Mouse (Mus musculus): Measurements from ENCODE around the gene Aunip.
A peak's percentile ranks its signal among the peaks of the same experiment; 100 is the strongest.

Gene Aunip

GRCm38 (mm10) chr4:134510845-134511411 is at the start of gene Aunip:
Aunip (plus strand) TSS chr4:134510999.
- peak; percentile 81 for DNase-seq

GRCm38 (mm10) chr4:134461252-134461651 is 49.5 kb upstream of the Aunip start:
- no peak for DNase-seq

- DNase-seq: no peak
Observed at GRCm38 (mm10) chr4:134465789-134466188, 45.0 kb upstream of the Aunip start.

GRCm38 (mm10) chr4:134466381-134467262 is 44.2 kb upstream of the Aunip start:
- DNase-seq: no peak

GRCm38 (mm10) chr4:134467435-134468214 is 43.2 kb upstream of the Aunip start:
- no peak for DNase-seq

GRCm38 (mm10) chr4:134468215-134468575 is 42.6 kb upstream of the Aunip start, which contains the start of gene Stmn1:
Stmn1 (plus strand) TSS chr4:134468320.
- DNase-seq: peak; percentile 96

- peak; percentile 95 for DNase-seq
Observed at GRCm38 (mm10) chr4:134468578-134469266, 42.1 kb upstream of the Aunip start.

GRCm38 (mm10) chr4:134469341-134469796 is 41.4 kb upstream of the Aunip start:
- DNase-seq: no peak

GRCm38 (mm10) chr4:134469985-134470384 is 40.8 kb upstream of the Aunip start:
- DNase-seq: no peak

GRCm38 (mm10) chr4:134471469-134471868 is 39.3 kb upstream of the Aunip start:
- no peak for DNase-seq

- no peak for DNase-seq
Observed at GRCm38 (mm10) chr4:134473764-134474163, 37.0 kb upstream of the Aunip start.

- DNase-seq: no peak
Observed at GRCm38 (mm10) chr4:134474240-134474639, 36.6 kb upstream of the Aunip start.

- no peak for DNase-seq
Observed at GRCm38 (mm10) chr4:134476899-134477298, 33.9 kb upstream of the Aunip start.

- DNase-seq: peak; percentile 95
Observed at GRCm38 (mm10) chr4:134478031-134478430, 32.8 kb upstream of the Aunip start.

GRCm38 (mm10) chr4:134479839-134480238 is 31.0 kb upstream of the Aunip start:
- no peak for DNase-seq

GRCm38 (mm10) chr4:134480864-134481263 is 29.9 kb upstream of the Aunip start:
- peak; percentile 77 for DNase-seq

GRCm38 (mm10) chr4:134481270-134481669 is 29.5 kb upstream of the Aunip start:
- no peak for DNase-seq

GRCm38 (mm10) chr4:134482442-134482841 is 28.4 kb upstream of the Aunip start:
- DNase-seq: no peak

GRCm38 (mm10) chr4:134483078-134483688 is 27.6 kb upstream of the Aunip start:
- no peak for DNase-seq

- DNase-seq: peak; percentile 89
Observed at GRCm38 (mm10) chr4:134483696-134484095, 27.1 kb upstream of the Aunip start.

GRCm38 (mm10) chr4:134484231-134484630 is 26.6 kb upstream of the Aunip start:
- peak; percentile 58 for DNase-seq
